Mouse (Mus musculus): ENCODE measurements around the gene Lbh. TPM values are rescaled to one million over a fixed set of nuclear protein-coding genes. Genes with fewer than 3 reads are reported as not detected.
A peak's percentile ranks its signal among the peaks of the same experiment; 100 is the strongest.

Lbh gene
- polyA plus RNA-seq, 1 experiment from 2014 or later = 2.0 TPM

GRCm38 (mm10) chr17:72917241-72918030, 669 bp upstream of the Lbh start:
- 3% methylated on average over 37 of the region's 37 CpGs for WGBS
- peaks cover 37% of the 10 kb centered on the region for H3K4me1 ChIP-seq
- peaks cover 10% of the 10 kb centered on the region; the same call in 1 of the 2 replicates for H3K27me3 ChIP-seq (ENCODE audit: low read depth, poor library complexity, severe bottlenecking)
- no peaks in the 10 kb centered on the region for H3K9me3 ChIP-seq (replicated peaks)
- DNase-seq (ENCODE audit: low spot score) = peak; percentile 68
- H3K36me3 ChIP-seq = peaks cover 13% of the 10 kb centered on the region
- H3K27ac ChIP-seq = peak overlapping the region; percentile 92
- peak overlapping the region; percentile 67 for H3K4me3 ChIP-seq

DNA sequence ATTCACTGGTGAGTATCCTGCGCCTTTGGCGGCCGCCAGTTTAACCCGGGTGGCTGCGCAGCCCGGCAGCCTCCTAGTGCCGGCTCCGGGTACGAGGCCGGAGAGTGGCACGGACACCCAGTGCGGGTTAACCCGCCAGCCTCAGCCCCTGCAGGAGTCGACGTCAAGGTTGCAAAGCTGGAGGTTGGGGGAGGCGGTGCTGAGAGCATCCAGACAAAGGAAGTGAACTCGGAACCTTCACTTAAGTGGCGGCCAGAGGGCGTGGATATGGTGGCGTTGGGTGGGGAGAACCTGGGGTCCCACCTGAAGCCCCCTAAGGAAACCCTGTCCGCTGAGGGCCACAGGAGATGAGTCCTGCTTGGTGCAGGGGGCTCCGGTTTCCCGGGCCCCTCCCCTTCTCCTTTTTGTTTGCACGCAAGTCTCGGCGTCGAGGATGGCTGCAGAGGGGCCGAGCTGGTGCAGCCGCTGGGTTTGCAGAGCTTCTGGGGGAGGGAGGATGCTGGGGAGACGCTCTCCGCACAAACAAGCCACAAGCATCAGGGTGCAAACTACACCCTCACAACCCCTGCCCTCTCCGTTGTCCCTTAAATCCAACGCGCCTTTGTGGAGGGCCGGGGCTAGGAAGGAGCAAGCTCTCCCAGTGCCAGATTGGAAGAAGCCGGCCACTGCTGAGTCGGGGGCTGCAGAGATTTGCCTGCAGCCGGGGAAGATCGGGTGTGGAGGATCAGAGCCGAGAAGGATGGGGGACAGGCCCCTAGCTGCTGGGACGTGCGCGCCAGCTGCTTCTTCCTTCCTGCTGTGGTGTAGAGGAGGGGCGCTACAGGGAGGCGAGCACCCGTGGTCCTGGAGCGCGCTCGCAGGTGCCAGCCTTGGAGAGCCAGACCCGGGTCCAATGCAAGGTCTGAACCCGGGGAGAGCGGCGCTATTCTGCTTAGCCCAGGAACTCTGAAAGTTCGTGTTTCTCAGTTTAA, 751 bp downstream of the Lbh start:
- Histone ChIP-seq H3K27ac (peak overlapping the region; percentile 92), H3K36me3 (peaks cover 27% of the 10 kb centered on the region), H3K9me3 (replicated peaks) (no peaks in the 10 kb centered on the region), H3K4me3 (peak overlapping the region; percentile 67), H3K27me3 (ENCODE audit: low read depth, poor library complexity, severe bottlenecking) (peaks cover 10% of the 10 kb centered on the region; the same call in 1 of the 2 replicates), H3K4me1 (peaks cover 40% of the 10 kb centered on the region)
- peak; percentile 77 for DNase-seq (ENCODE audit: low spot score)
- WGBS = under 1% methylated on average over 54 of the region's 54 CpGs

DNA sequence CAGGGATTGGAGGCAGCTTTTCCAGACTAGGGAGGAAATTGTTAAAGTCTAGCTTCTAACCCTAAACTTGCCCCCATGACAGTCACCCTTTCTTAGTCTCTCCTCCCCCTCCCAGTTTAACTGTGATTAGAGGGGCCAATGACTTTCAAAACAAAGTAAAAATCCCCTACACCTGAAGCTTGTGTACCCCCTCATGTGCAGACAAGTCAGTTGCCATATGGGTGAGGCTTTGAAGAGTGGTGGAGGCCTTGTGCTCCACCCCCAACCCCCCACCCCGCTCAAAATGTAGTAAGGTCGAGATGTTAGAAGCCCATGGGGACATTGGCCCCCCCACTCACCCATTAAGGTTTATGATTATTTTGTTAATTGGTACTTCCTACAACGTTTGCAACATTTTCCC, 1.5 kb downstream of the Lbh start:
- 10% methylated on average over 3 of the region's 3 CpGs for WGBS
- Histone ChIP-seq H3K27me3 (ENCODE audit: low read depth, poor library complexity, severe bottlenecking) (peaks cover 10% of the 10 kb centered on the region; the same call in 1 of the 2 replicates), H3K4me3 (peak overlapping the region; percentile 67), H3K36me3 (peaks cover 34% of the 10 kb centered on the region), H3K9me3 (replicated peaks) (no peaks in the 10 kb centered on the region), H3K27ac (peak overlapping the region; percentile 92), H3K4me1 (peaks cover 40% of the 10 kb centered on the region)
- no peak for DNase-seq (ENCODE audit: low spot score)

GRCm38 (mm10) chr17:72920430-72920829, 2.3 kb downstream of the Lbh start:
- no peaks in the 10 kb centered on the region for H3K9me3 ChIP-seq (replicated peaks)
- no peak for DNase-seq (ENCODE audit: low spot score)
- WGBS = 32% methylated on average over 2 of the region's 2 CpGs
- peaks cover 41% of the 10 kb centered on the region for H3K4me1 ChIP-seq
- no peak overlapping the region for H3K27ac ChIP-seq
- peaks cover 6% of the 10 kb centered on the region; the same call in 1 of the 2 replicates for H3K27me3 ChIP-seq (ENCODE audit: low read depth, poor library complexity, severe bottlenecking)
- H3K4me3 ChIP-seq = peak overlapping the region; percentile 17; the same call in 1 of the 2 replicates
- H3K36me3 ChIP-seq = peaks cover 42% of the 10 kb centered on the region

DNA sequence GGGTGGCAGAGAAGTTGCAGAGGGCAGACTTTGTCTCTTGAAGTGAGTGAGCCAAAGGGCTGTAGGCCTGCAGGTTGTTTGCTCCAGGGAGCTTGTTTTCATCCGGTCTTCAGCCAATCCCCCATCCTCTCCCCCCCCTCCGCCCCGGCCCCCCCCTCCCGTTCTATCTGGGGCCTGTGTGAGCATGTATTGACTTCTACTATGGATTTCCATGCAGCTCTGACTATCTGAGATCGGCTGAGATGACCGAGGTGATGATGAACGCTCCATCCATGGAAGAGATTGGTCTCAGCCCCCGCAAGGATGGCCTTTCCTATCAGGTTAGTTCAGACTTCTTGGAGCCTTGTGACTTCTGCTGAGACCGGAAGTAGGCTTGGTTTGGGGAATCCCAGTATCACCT, 2.9 kb downstream of the Lbh start:
- H3K36me3 ChIP-seq = peaks cover 47% of the 10 kb centered on the region
- no peaks in the 10 kb centered on the region for H3K9me3 ChIP-seq (replicated peaks)
- H3K27me3 ChIP-seq (ENCODE audit: low read depth, poor library complexity, severe bottlenecking) = peaks cover 6% of the 10 kb centered on the region; the same call in 1 of the 2 replicates
- H3K4me3 ChIP-seq = 0 out of 2 replicates have a peak overlapping the region, but pooled peaks have one; percentile 17
- H3K27ac ChIP-seq = no peak overlapping the region
- H3K4me1 ChIP-seq = peaks cover 47% of the 10 kb centered on the region
- DNase-seq (ENCODE audit: low spot score) = no peak
- WGBS = 61% methylated on average over 9 of the region's 9 CpGs

DNA sequence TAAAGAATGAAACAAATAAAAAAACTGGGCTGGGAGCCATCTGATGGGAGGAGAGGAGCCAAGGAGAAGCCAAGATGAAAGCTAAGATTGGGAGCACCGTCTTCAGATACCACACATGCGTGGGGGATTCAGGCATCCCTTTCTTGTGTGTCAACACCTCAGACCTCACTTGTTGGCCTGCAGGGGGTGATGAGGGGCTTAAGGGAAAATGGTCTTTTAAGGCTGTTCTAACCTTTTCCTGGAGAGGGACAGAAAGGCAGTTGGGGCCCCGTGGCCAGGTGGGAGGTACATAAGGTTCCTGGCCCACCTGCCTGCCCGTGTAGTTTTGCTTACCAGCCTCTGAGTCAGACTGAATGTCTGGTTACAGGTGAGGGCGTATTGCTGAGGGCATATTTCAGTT, 4.1 kb downstream of the Lbh start:
- Histone ChIP-seq H3K9me3 (replicated peaks) (no peaks in the 10 kb centered on the region), H3K36me3 (peaks cover 58% of the 10 kb centered on the region), H3K4me1 (peaks cover 43% of the 10 kb centered on the region), H3K27me3 (ENCODE audit: low read depth, poor library complexity, severe bottlenecking) (no peaks in the 10 kb centered on the region), H3K4me3 (no peak overlapping the region), H3K27ac (no peak overlapping the region)
- 72% methylated on average over 5 of the region's 5 CpGs for WGBS
- DNase-seq (ENCODE audit: low spot score) = no peak

DNA sequence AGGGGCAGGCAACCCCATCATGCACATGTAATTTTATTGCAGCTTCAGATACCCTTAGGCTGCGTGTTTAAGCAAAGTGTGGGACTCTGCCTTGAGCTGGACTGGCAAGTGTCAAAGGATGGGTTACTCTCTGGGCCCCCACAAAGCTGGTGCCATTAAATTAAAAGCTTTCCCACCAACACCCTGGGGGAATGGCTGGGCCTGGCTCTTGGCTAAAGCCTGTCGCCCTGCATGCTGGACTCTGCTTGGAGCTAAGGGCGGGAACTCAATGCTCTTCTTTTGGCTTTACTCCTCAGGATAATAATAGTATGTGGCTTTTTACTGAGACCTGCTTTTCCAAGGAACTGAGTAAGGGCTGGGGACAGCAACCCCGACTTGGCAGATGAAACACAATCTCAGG, 5.2 kb downstream of the Lbh start:
- Histone ChIP-seq H3K27ac (no peak overlapping the region), H3K4me1 (peaks cover 38% of the 10 kb centered on the region), H3K27me3 (ENCODE audit: low read depth, poor library complexity, severe bottlenecking) (no peaks in the 10 kb centered on the region), H3K4me3 (no peak overlapping the region), H3K36me3 (peaks cover 58% of the 10 kb centered on the region), H3K9me3 (replicated peaks) (no peaks in the 10 kb centered on the region)
- no peak for DNase-seq (ENCODE audit: low spot score)
- WGBS = 79% methylated on average over 4 of the region's 4 CpGs

- H3K4me1 ChIP-seq = peaks cover 30% of the 10 kb centered on the region
- peaks cover 67% of the 10 kb centered on the region for H3K36me3 ChIP-seq
- 87% methylated on average over 8 of the region's 8 CpGs for WGBS
- no peak overlapping the region for H3K4me3 ChIP-seq
- no peak overlapping the region for H3K27ac ChIP-seq
- no peaks in the 10 kb centered on the region for H3K27me3 ChIP-seq (ENCODE audit: low read depth, poor library complexity, severe bottlenecking)
- H3K9me3 ChIP-seq (replicated peaks) = no peaks in the 10 kb centered on the region
- no peak for DNase-seq (ENCODE audit: low spot score)
Observed at GRCm38 (mm10) chr17:72924295-72924694, 6.2 kb downstream of the Lbh start.

DNA sequence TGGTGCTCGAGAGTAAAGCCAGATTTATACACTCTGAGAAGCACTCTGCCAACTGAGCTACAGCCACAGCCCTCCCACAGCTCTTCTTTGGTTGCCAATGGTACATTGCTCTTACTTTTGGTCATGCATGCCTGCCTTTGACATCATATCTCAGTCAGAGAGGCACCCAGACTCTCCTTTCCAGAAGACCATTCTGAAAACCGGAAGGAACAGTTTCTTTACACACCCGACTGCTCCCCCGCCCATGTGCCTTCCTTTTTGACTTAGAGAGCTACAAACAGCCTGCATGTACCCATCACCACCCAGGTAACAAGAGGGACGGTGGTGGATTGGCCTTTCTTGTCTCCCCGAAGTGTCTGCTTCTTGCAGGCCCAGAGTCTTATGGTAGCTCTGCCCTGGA, 7.0 kb downstream of the Lbh start:
- Histone ChIP-seq H3K9me3 (replicated peaks) (no peaks in the 10 kb centered on the region), H3K27me3 (ENCODE audit: low read depth, poor library complexity, severe bottlenecking) (no peaks in the 10 kb centered on the region), H3K4me1 (peaks cover 24% of the 10 kb centered on the region), H3K36me3 (peaks cover 70% of the 10 kb centered on the region), H3K27ac (no peak overlapping the region; the same call in 1 of the 2 replicates), H3K4me3 (no peak overlapping the region)
- DNase-seq (ENCODE audit: low spot score) = no peak
- whole genome bisulfite sequencing = 91% methylated on average over 6 of the region's 6 CpGs

- peaks cover 15% of the 10 kb centered on the region for H3K4me1 ChIP-seq
- no peak for DNase-seq (ENCODE audit: low spot score)
- H3K9me3 ChIP-seq (replicated peaks) = no peaks in the 10 kb centered on the region
- H3K36me3 ChIP-seq = peaks cover 76% of the 10 kb centered on the region
- WGBS = 81% methylated on average over 12 of the region's 12 CpGs
- H3K27me3 ChIP-seq (ENCODE audit: low read depth, poor library complexity, severe bottlenecking) = no peaks in the 10 kb centered on the region
- H3K4me3 ChIP-seq = no peak overlapping the region
- peak overlapping the region; percentile 54; the same call in 1 of the 2 replicates for H3K27ac ChIP-seq
Observed at GRCm38 (mm10) chr17:72925804-72926617, 7.9 kb downstream of the Lbh start.

DNA sequence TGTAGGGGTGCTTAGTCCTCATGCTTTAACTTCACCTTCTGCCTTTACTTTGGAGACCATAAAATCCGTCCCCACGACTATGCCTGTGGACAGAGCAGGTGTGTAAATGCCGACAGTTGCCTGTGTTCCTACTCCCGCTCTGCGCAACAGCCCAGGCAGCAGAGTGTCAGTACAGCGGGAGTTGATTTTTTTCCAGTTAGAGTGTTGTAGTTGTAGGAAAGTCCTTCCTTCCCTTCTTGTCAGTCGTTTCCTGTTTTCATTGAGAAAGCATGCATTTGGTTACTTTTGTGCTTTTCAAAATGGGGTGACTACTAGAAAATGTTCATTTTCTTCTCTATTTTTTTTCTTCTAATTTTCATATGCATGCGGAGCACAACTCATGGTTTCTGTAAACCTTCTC, 8.9 kb downstream of the Lbh start:
- no peak for DNase-seq (ENCODE audit: low spot score)
- no peak overlapping the region for H3K4me3 ChIP-seq
- H3K36me3 ChIP-seq = peaks cover 75% of the 10 kb centered on the region
- peaks cover 13% of the 10 kb centered on the region; the same call in 1 of the 2 replicates for H3K4me1 ChIP-seq
- no peak overlapping the region for H3K27ac ChIP-seq
- H3K27me3 ChIP-seq (ENCODE audit: low read depth, poor library complexity, severe bottlenecking) = no peaks in the 10 kb centered on the region
- H3K9me3 ChIP-seq (replicated peaks) = no peaks in the 10 kb centered on the region
- 92% methylated on average over 8 of the region's 8 CpGs for WGBS

DNA sequence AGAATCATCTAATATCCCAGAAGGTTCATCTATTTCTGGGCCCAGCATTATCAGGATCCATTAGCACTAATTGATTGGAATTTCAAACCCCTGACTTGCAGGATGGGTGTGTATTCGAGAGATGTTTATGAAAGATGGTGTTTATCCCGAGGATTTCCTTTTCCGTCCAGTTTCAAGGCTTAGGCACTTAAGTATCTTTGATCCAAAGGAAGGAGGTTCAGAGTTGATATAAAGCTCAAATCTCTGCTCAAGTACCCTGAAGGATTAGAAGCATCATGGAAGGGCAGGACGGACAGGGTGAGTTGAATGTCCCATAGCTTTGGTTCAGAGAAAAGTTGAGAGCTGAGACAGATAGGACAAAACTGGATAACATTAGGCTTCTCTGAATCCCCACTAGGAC, 15.0 kb downstream of the Lbh start:
- peaks cover 33% of the 10 kb centered on the region for H3K4me1 ChIP-seq
- 96% methylated on average over 4 of the region's 4 CpGs for WGBS

More for the DNA sequence above, 15.0 kb downstream of the Lbh start:
- Histone ChIP-seq H3K27ac (no peak overlapping the region), H3K27me3 (ENCODE audit: low read depth, poor library complexity, severe bottlenecking) (no peaks in the 10 kb centered on the region), H3K36me3 (peaks cover 49% of the 10 kb centered on the region), H3K4me3 (no peak overlapping the region), H3K9me3 (replicated peaks) (no peaks in the 10 kb centered on the region)
- no peak for DNase-seq (ENCODE audit: low spot score)

Data from limb, embryonic 10.5 days (tissue).